Mouse (Mus musculus): ENCODE results near the gene Iqcc. TPM values are rescaled to one million over a fixed set of nuclear protein-coding genes. Genes with fewer than 3 reads are reported as not detected.

The Iqcc gene
- total RNA-seq (2023), result 10 to 100 TPM in 1 of 2 experiments, 1 to 10 TPM in 1; 7.5 to 13.6 TPM

GRCm38 (mm10) chr4:129618786-129619691 is at the start of gene Iqcc:
Iqcc (minus strand) TSS chr4:129619099.

DNA sequence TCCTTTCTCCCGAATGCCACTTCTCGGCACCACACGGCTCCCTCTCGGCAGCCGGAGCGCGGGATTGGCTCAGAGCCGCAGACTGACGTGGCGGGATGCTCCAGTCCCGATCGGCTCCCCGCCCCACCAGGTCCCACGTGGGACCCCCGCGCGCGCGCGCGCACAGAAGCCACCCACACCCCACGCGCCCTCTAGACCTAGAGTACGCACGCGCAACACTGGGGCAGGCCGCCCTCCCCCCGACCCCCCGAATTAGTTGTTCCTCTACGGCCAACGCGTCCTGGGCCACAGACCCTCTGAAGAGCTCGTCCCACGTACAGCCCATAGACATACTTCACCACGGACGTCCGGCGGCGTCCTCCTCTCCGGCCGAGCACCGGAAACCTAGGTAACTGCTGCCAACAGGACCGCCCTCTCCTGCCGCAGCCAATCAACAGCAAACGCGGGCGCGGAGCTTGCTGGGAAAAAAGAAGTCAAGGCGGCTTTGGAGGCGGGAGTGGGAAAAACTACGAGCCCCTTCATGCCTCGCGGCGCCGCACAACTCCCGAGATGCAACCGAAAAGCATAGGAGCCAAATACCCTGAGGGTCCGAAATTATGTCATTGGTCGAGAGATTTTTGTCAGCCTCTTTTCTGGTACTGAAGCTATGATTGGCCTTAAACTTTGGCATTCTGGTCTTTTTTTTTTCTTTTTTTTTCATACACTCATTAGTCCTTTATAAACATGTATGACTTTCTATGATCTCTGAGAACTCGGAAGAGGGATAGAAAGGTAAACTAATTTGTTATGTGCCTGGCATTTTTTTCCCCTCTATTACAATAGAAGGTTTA is 22.0 kb upstream of the Iqcc start, which contains the start of gene Txlna:
TSS of gene Txlna (minus strand) at position 428 of the 830 bp plus-strand sequence.

GRCm38 (mm10) chr4:129623681-129624091 is 4.8 kb upstream of the Iqcc start, which contains the start of gene Ccdc28b:
Ccdc28b (minus strand) TSS chr4:129623947.

DNA sequence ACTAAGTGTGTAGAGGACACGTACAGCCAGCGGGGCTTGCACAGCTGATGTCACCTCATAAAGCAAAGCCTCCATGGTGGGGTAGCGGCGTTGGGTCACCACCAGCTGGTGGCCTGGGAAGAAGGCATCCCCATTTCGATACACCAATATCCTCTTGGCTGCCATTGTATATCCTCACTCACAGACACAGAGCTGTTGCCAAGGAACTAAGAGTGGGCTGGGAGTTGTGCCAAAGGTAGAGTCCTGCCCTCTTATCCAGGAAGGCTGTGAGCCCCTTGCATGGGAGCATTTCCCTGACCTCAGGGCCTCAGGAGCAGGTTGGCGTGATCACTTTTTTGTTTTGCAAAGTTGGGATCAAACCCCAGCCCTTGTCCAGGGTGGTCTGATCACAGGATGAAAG is 4.8 kb downstream of the Iqcc start, which contains the start of gene Dcdc2b:
TSS of gene Dcdc2b (minus strand) at position 165 of the 400 bp plus-strand sequence.

GRCm38 (mm10) chr4:129600233-129601158 is 18.4 kb downstream of the Iqcc start, which contains the start of the genes Eif3i and Tmem234:
Eif3i (minus strand) TSS chr4:129600648.
Tmem234 (plus strand) TSS chr4:129600668.

GRCm38 (mm10) chr4:129578466-129578865 is 40.4 kb downstream of the Iqcc start, which contains the start of gene Fam167b:
Fam167b (minus strand) TSS chr4:129578549.

DNA sequence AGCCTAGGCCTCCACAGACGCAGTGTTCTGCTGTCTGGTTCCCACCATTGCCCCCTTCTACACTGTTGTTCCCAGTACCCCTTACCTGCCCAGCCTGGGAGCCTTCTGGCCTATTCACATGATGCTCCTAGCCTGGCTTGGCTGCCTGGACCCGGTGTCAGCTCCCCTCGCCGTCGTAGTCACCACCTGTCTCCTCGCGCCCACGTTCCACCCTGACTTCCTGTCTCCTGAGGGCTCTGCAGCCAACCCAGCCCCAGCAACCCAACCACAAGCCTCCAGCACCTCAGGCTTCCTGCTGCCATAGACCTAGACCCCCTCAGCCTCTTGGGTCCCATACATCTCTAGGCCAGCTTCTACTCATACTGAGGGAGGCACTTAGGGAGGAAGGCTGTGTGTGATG is 45.5 kb downstream of the Iqcc start, which contains the start of gene Lck:
TSS of gene Lck (minus strand) at position 212 of the 400 bp plus-strand sequence.

Other genes with a start within 250 kb of the Iqcc start
- gene Zbtb8a, start 241.0 kb downstream of the Iqcc start, total RNA-seq (2023), result 1 to 10 TPM; 1.4 to 1.7 TPM
- gene Zbtb8b, start 178.2 kb downstream of the Iqcc start, total RNA-seq (2023), result not detected
- 10 to 100 TPM; 73.9 to 76.4 TPM for gene Bsdc1, start 157.5 kb downstream of the Iqcc start, total RNA-seq (2023)
- not detected for gene Tssk3, start 128.1 kb downstream of the Iqcc start, total RNA-seq (2023)
- gene Fam229a, start 127.9 kb downstream of the Iqcc start, total RNA-seq (2023), result not detected
- 10 to 100 TPM; 73.7 to 85.8 TPM for gene Marcksl1, start 105.5 kb downstream of the Iqcc start, total RNA-seq (2023)
- gene Hdac1, start 76.4 kb downstream of the Iqcc start, total RNA-seq (2023), result 10 to 100 TPM; 68.9 to 73.8 TPM
- 1 to 10 TPM; 1.3 TPM for gene Lck, start 45.5 kb downstream of the Iqcc start, total RNA-seq (2023)
- gene Fam167b, start 40.5 kb downstream of the Iqcc start, total RNA-seq (2023), result not detected
- 10 to 100 TPM; 76.4 to 85.4 TPM for gene Eif3i, start 18.5 kb downstream of the Iqcc start, total RNA-seq (2023)
- 10 to 100 TPM; 78.3 to 78.5 TPM for gene Tmem234, start 18.4 kb downstream of the Iqcc start, total RNA-seq (2023)
- not detected for gene Dcdc2b, start 4.8 kb downstream of the Iqcc start, total RNA-seq (2023)
- 10 to 100 TPM; 36.0 to 41.1 TPM for gene Ccdc28b, start 4.8 kb upstream of the Iqcc start, total RNA-seq (2023)
- 10 to 100 TPM; 35.2 to 37.9 TPM for gene Txlna, start 22.0 kb upstream of the Iqcc start, total RNA-seq (2023)
- 10 to 100 TPM; 24.2 to 25.3 TPM for gene Kpna6, start 53.7 kb upstream of the Iqcc start, total RNA-seq (2023)
- gene Tmem39b, start 77.7 kb upstream of the Iqcc start, total RNA-seq (2023), result 1 to 10 TPM; 8.2 to 8.7 TPM
- 10 to 100 TPM; 73.2 to 73.4 TPM for gene Khdrbs1, start 123.2 kb upstream of the Iqcc start, total RNA-seq (2023)
- 100 to 1,000 TPM; 150 to 170 TPM for gene Ptp4a2, start 192.1 kb upstream of the Iqcc start, total RNA-seq (2023)

Measured in neutrophil, adult 83 days (primary cell).